In the genomic region with DNA sequence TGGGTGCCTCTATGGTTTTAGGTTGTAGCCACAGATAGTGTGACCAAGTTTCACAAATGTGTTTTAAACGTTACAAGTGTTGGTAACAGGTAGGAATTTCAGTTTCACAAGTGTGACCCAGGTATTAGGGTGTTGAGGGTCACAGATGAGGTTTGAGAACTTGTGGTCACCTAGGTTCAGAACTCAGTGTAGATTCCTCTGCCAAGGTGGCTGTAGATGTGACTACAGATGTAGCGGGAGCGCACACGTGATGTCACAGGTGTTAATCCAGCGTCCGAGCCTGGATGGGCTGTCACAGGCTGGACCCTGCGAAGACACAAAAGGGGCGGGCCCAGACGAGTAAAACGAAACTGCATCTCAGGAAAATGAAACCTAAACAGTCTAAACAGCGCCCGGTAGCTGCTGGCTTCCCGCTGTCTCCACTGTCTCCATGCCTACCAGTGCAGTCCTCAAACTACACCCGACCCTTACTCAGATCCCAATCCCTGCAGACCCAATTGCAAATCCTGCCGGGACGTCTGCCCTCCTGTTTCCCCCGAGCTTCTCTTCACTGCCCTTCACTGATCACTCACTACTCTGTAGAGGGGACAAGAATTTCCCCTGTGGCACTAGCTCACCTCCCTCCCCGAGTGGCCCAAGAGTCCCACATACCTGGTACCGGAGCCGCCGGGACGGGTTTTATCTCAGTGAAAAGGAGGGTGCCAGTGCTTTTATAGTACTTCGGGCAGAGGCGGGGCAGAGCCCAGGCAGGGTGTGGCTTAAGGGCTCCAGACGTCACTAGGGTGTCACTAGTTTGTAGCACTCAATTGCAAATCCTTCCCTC, we compare ENCODE assay signal across 8 mouse cellular contexts. TPM values are rescaled to one million over a fixed set of nuclear protein-coding genes. Genes with fewer than 3 reads are reported as not detected.
DNase-seq lines count a peak whose midpoint lies in the region; ATAC-seq and TF ChIP-seq lines count a peak whose summit lies in the region.

Gene Irf7 (minus strand): TSS at position 743 of the 823 bp plus-strand sequence.

- H3K9ac ChIP-seq in forebrain, embryonic 14.5 days (ENCODE audit: low read length): peak within 1 kb of the TSS; percentile 50
- H3K9ac ChIP-seq in limb, embryonic 13.5 days: peak within 1 kb of the TSS; percentile 70
- H3K9ac ChIP-seq in midbrain, embryonic 13.5 days (replicated peaks): 0 out of 2 replicates have a peak within 1 kb of the TSS, but pooled peaks have one; percentile 15

- 13% methylated on average over 25 of the region's 25 CpGs for WGBS in forebrain, embryonic 14.5 days
- WGBS in hindbrain, embryonic 10.5 days: 15% methylated on average over 25 of the region's 25 CpGs
- 8% methylated on average over 25 of the region's 25 CpGs for WGBS in limb, embryonic 13.5 days
- 17% methylated on average over 25 of the region's 25 CpGs for WGBS in midbrain, embryonic 13.5 days

- peaks cover 25% of the 10 kb centered on the region for H3K27me3 ChIP-seq in E14TG2a.4 (ENCODE audit: insufficient read depth, low read length)
- no peaks in the 10 kb centered on the region for H3K27me3 ChIP-seq in forebrain, embryonic 14.5 days (replicated peaks; ENCODE audit: control insufficient read depth, insufficient read depth, low read length)
- H3K27me3 ChIP-seq in hindbrain, embryonic 10.5 days (ENCODE audit: insufficient read depth, poor library complexity, severe bottlenecking): no peaks in the 10 kb centered on the region
- no peaks in the 10 kb centered on the region for H3K27me3 ChIP-seq in limb, embryonic 13.5 days
- H3K27me3 ChIP-seq in midbrain, embryonic 13.5 days: no peaks in the 10 kb centered on the region

- H3K9me3 ChIP-seq in E14TG2a.4 (ENCODE audit: low read length): no peaks in the 10 kb centered on the region
- no peaks in the 10 kb centered on the region for H3K9me3 ChIP-seq in forebrain, embryonic 14.5 days (replicated peaks; ENCODE audit: control insufficient read depth, low read length)
- no peaks in the 10 kb centered on the region for H3K9me3 ChIP-seq in hindbrain, embryonic 10.5 days
- no peaks in the 10 kb centered on the region for H3K9me3 ChIP-seq in limb, embryonic 13.5 days
- no peaks in the 10 kb centered on the region for H3K9me3 ChIP-seq in midbrain, embryonic 13.5 days

- no peak within 1 kb of the TSS for H3K27ac ChIP-seq in bone marrow macrophage, adult 2 months (ENCODE audit: insufficient read depth, low read depth, low read length)
- H3K27ac ChIP-seq in forebrain, embryonic 14.5 days (ENCODE audit: low read depth, low read length): no peak within 1 kb of the TSS
- no peak within 1 kb of the TSS for H3K27ac ChIP-seq in hindbrain, embryonic 10.5 days
- H3K27ac ChIP-seq in limb, embryonic 13.5 days: no peak within 1 kb of the TSS; the same call in 1 of the 2 replicates
- no peak within 1 kb of the TSS; the same call in 1 of the 2 replicates for H3K27ac ChIP-seq in midbrain, embryonic 13.5 days

- peak within 1 kb of the TSS; percentile 43; the same call in 1 of the 2 replicates for H3K4me3 ChIP-seq in E14TG2a.4 (replicated peaks; ENCODE audit: low read length)
- H3K4me3 ChIP-seq in bone marrow macrophage, adult 2 months (ENCODE audit: insufficient read depth, low read length): peak within 1 kb of the TSS; percentile 78
- peak within 1 kb of the TSS; percentile 25 for H3K4me3 ChIP-seq in forebrain, embryonic 14.5 days (ENCODE audit: low read depth, low read length)
- H3K4me3 ChIP-seq in hindbrain, embryonic 10.5 days: peak within 1 kb of the TSS; percentile 45
- H3K4me3 ChIP-seq in limb, embryonic 13.5 days: peak within 1 kb of the TSS; percentile 50
- H3K4me3 ChIP-seq in midbrain, embryonic 13.5 days (replicated peaks): peak within 1 kb of the TSS; percentile 16

- no peak for TF ChIP-seq CTCF in E14TG2a.4 (conservative IDR thresholded peaks at IDR 0.05; ENCODE audit: low read length)
- no peak for TF ChIP-seq CTCF in bone marrow macrophage, adult 2 months (IDR thresholded peaks at IDR 0.05; ENCODE audit: low read depth, low read length)

- peak; percentile 33; the same call in 1 of the 2 replicates for ATAC-seq in forebrain, embryonic 14.5 days
- peak; percentile 34; the same call in 1 of the 2 replicates for ATAC-seq in limb, embryonic 13.5 days (ENCODE audit: low FRiP score, low read depth)
- peak; percentile 44 for ATAC-seq in midbrain, embryonic 13.5 days

- TF ChIP-seq POLR2A in bone marrow macrophage, adult 2 months (IDR thresholded peaks at IDR 0.05; ENCODE audit: borderline replicate concordance, low read depth, low read length): no peak

- H3K4me1 ChIP-seq in E14TG2a.4 (replicated peaks; ENCODE audit: low read depth, low read length): peaks cover 58% of the 10 kb centered on the region
- peaks cover 23% of the 10 kb centered on the region for H3K4me1 ChIP-seq in bone marrow macrophage, adult 2 months (ENCODE audit: control insufficient read depth, insufficient read depth, low read length)
- peaks cover 4% of the 10 kb centered on the region; the same call in 1 of the 2 replicates for H3K4me1 ChIP-seq in forebrain, embryonic 14.5 days (ENCODE audit: control insufficient read depth, insufficient read depth, low read length)
- H3K4me1 ChIP-seq in hindbrain, embryonic 10.5 days (replicated peaks): peaks cover 18% of the 10 kb centered on the region
- peaks cover 19% of the 10 kb centered on the region for H3K4me1 ChIP-seq in limb, embryonic 13.5 days
- H3K4me1 ChIP-seq in midbrain, embryonic 13.5 days (replicated peaks): peaks cover 14% of the 10 kb centered on the region

- DNase-seq in forebrain, embryonic 14.5 days (ENCODE audit: low spot score): no peak
- DNase-seq in hindbrain, embryonic 10.5 days (ENCODE audit: low spot score): peak; percentile 17
- peak; percentile 80 to 84 for DNase-seq in spleen, postnatal 36 days (ENCODE audit: low spot score in 2 of 2)
- DNase-seq in left cerebral cortex, adult 9 months (ENCODE audit: low spot score in 2 of 2): no peak

- peak within 1 kb of the TSS; percentile 51 for H3K4me2 ChIP-seq in forebrain, embryonic 14.5 days (ENCODE audit: low read length)
- peak within 1 kb of the TSS; percentile 84 for H3K4me2 ChIP-seq in limb, embryonic 13.5 days (replicated peaks)
- H3K4me2 ChIP-seq in midbrain, embryonic 13.5 days (replicated peaks): peak within 1 kb of the TSS; percentile 49

- peaks cover 43% of the 10 kb centered on the region for H3K36me3 ChIP-seq in E14TG2a.4 (ENCODE audit: insufficient read depth, low read length)
- peaks cover 36% of the 10 kb centered on the region for H3K36me3 ChIP-seq in forebrain, embryonic 14.5 days (ENCODE audit: control insufficient read depth, insufficient read depth, low read length)
- H3K36me3 ChIP-seq in hindbrain, embryonic 10.5 days: peaks cover 40% of the 10 kb centered on the region
- H3K36me3 ChIP-seq in limb, embryonic 13.5 days: peaks cover 36% of the 10 kb centered on the region
- H3K36me3 ChIP-seq in midbrain, embryonic 13.5 days: peaks cover 38% of the 10 kb centered on the region

RNA-seq across cellular contexts. Expression of gene Irf7, which starts in this region (rescaled TPM):
- polyA plus RNA-seq in bone marrow macrophage, adult 2 months (2012; ENCODE audit: insufficient read depth, insufficient read length, missing spikeins): 164 and 168 TPM in 2 replicates
- 0.97 and 1.0 TPM in 2 replicates for polyA plus RNA-seq in forebrain, embryonic 14.5 days (2014; fragmentation: Nextera tagmentation; extraction: Ambion mirVana)
- 1.0 and 1.2 TPM in 2 replicates for polyA plus RNA-seq in hindbrain, embryonic 10.5 days (2016; fragmentation: Nextera tagmentation; extraction: Ambion mirVana)
- 1.8 and 2.3 TPM in 2 replicates for polyA plus RNA-seq in limb, embryonic 13.5 days (2015; fragmentation: Nextera tagmentation; extraction: Ambion mirVana)
- polyA plus RNA-seq in midbrain, embryonic 13.5 days (2015; fragmentation: Nextera tagmentation; extraction: Ambion mirVana): 0.98 and 1.4 TPM in 2 replicates

Comparison
In these comparisons a context has a peak if more than half of its experiments do, and no peak if none do; other contexts are left out.
1. RNA of gene Irf7 (polyA plus RNA-seq): 164 to 168 TPM in bone marrow macrophage, adult 2 months; 1.8 to 2.3 TPM in limb, embryonic 13.5 days, 0.98 to 1.4 TPM in midbrain, embryonic 13.5 days, 1.0 to 1.2 TPM in hindbrain, embryonic 10.5 days and 0.97 to 1.0 TPM in forebrain, embryonic 14.5 days; every median in the first group is over 10 times any median in the second.
2. H3K4me3 ChIP-seq: peak in every context shown above with its lines; median percentile 78 in bone marrow macrophage, adult 2 months; 50 in limb, embryonic 13.5 days; 45 in hindbrain, embryonic 10.5 days; 43 in E14TG2a.4; 25 in forebrain, embryonic 14.5 days; 16 in midbrain, embryonic 13.5 days.
3. DNase-seq: peak in hindbrain, embryonic 10.5 days (single experiment) and spleen, postnatal 36 days (2 of 2); none in forebrain, embryonic 14.5 days (single experiment) and left cerebral cortex, adult 9 months (0 of 2).
4. H3K9ac ChIP-seq: peak in every context shown above with its lines; median percentile 70 in limb, embryonic 13.5 days; 50 in forebrain, embryonic 14.5 days; 15 in midbrain, embryonic 13.5 days.
5. Peak in every context shown above with its lines, with median percentiles within 50 percentile points of each other: ATAC-seq and H3K4me2 ChIP-seq.